Mouse (Mus musculus) CD4-positive, CD25-positive, alpha-beta regulatory T cell, adult 2 months (primary cell): ENCODE data around the gene Lpgat1.

Experiments used
- DNase-seq: peaks from one replicate; pipeline ENCODE4 v3.0.0-alpha.2; 2012; ENCODE audit warnings: low read depth, low spot score

Lpgat1 gene

GRCm38 (mm10) chr1:191733822-191734221 lies 16.2 kb downstream of the Lpgat1 start:
- DNase-seq = no peak

- no peak for DNase-seq
Measured at GRCm38 (mm10) chr1:191736425-191736824, 18.8 kb downstream of the Lpgat1 start.

DNA sequence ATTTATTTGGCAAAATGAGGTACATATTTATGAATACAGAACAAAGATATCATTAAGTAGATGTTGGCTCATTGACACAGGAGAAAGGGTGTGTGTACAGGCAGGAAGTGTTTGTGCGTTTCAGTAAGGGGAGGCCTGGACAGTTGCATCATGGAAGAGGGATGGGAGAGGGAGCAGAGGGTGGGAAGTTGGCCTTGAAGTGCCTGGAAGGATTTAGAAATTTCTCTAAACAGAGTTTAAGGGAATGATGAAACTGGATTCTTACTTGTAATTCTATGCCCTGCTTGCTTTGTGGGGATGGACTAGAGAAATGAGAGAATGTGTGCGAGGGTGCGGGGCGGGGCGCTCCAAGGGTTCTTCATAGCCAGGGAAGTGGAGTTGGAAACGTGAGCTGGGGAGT lies 20.2 kb downstream of the Lpgat1 start:
- DNase-seq = no peak

DNA sequence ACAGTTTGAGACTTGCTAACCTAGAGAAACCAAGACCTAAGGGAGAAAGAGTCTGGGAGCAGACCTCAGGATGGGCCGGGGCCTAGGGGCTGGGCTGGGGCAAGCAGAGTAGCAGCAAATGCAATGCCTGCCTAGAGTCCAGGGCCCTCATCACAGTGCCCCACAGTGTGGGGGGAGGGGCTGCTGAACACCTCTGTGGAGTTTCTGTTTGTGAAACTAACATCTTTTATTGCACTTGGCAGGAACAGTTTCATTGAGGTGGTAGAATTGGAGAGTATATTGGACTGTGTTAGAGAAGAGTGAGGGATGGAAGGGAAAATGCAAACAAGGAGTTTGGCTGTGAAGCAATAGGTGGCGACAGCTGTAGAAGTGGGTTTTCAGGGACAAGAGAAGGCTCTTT lies 21.1 kb downstream of the Lpgat1 start:
- no peak for DNase-seq

- no peak for DNase-seq
Measured at GRCm38 (mm10) chr1:191740587-191741361, 23.1 kb downstream of the Lpgat1 start.

DNA sequence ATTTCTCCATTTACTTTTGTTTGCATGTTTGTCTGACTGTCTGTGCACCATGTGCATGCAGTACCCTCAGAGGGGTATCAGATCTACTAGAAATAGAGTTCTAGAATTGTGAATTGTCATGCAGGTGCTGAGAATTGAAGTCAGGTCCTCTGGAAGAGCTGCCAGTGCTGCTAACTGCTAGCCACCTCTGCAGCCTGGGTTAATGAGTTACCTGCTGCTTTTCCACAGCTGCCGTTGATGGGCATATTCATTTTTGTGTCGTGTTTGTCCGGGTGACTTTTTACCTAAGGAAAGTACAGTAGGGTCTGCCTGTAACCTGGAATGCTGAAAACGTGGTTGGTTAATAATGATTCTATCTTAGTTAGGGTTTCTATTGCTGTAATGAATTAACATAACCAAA lies 24.0 kb downstream of the Lpgat1 start:
- no peak for DNase-seq

GRCm38 (mm10) chr1:191748431-191748830 lies 30.8 kb downstream of the Lpgat1 start:
- DNase-seq = no peak

DNA sequence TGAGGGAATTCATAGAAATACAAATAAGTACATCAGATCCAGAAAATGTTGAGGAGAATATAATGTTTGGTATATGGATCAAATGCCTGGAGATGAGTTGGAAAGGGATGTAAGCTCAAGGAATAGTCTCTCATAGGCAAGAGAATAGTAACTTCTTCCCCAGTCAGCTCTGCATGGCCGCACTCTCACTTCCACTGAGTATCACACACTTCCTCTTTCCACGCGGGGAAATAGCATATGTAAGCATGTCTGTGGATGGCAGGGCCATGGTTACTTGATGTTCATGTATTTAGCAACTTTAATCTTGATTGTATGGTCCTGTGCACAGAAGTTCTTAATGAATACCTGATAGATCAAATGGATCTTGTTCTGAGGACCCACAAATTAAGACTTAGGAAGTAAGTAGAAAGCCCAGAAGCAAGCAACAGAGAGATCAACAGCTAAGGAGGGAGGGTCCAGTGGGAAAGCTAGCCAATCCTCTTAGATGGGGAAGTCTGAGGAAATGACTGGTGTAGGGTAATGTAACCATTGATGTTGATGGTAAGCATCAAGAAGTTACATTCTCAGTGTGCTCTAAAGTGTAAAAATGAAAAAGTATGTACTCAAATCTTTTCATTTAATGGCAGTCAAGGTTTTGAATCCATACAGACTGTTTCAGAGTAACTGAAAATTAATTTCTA lies 39.0 kb downstream of the Lpgat1 start:
- DNase-seq = no peak

DNA sequence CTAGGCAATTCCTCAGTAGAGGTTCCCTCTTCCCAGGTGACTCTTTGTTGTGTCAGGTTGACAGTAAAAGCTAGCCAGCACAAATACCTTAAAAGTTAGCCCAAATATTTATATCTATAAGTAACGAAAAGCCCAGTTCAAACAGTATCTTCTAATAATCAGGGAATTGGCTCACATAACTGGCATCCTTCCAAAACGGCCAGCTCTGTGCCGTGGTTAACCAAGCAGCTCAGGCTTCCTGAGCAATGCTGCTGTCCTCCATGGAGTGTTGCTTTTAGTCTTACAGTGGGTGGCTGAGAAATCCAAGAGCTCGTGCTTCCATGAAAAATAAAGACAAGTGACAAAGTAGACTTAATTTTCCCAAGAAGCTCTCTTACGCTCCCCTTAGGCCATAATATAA lies 56.5 kb downstream of the Lpgat1 start:
- DNase-seq = no peak

- DNase-seq = no peak
Measured at GRCm38 (mm10) chr1:191775116-191775515, 57.5 kb downstream of the Lpgat1 start.

GRCm38 (mm10) chr1:191777521-191777920 lies 59.9 kb downstream of the Lpgat1 start:
- no peak for DNase-seq

DNA sequence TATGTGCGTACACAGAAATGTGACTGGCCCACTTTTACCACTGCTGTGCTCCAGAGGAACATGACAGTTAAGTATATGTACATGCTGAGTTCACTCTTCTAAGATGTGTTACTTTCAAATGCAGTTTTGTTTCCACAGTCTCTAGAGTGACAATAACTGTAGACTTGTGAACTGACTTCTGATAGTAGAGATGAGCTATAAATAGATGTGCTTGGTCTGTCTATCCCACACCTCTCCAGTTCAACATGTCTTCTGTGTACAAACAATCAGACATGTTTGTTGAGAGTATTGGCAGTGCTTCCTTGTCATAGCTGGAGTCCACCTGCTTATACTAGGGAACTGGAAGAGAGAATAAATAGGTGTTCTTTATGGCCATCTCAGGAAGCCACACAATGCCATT lies 62.8 kb downstream of the Lpgat1 start:
- no peak for DNase-seq

DNA sequence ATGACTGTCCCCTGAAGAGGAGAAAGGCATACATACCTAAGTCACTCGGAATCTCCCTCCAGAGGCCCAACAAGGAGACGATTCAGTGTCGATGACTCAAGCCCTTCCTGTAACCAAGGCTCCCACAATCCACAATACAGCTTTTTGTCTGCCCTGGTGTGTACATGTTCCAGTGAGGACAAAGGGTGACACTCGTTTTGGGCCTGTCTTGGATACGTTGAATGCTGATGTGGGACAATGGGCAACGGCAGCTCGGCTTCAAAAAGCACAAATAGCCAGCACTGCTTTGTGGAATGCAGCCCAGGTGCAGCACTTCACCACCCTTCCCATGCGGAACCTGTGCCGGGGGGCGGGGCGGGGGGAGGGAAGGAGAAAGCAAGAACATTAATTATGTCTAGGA lies 67.5 kb downstream of the Lpgat1 start:
- no peak for DNase-seq

DNA sequence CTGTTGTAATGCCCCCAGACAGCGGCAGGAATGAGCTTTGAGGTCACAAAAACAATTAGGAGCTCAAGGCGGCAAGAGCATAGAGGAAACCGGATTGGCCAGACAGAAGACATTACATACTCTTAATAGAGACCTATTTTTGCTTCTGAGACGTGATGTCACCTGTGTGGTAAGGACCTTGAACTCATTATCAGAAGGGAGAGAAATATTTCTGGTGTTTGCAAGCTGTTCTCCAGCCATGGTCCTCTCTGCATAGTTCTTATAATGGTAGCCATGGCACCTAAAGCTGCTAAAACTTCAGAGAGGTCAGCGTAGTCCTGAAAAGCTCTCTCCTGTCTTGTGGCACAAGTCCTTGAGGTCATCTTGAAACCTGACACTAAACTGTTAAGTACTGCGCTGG lies 68.6 kb downstream of the Lpgat1 start:
- no peak for DNase-seq

GRCm38 (mm10) chr1:191787379-191787778 lies 69.7 kb downstream of the Lpgat1 start:
- DNase-seq = no peak

DNA sequence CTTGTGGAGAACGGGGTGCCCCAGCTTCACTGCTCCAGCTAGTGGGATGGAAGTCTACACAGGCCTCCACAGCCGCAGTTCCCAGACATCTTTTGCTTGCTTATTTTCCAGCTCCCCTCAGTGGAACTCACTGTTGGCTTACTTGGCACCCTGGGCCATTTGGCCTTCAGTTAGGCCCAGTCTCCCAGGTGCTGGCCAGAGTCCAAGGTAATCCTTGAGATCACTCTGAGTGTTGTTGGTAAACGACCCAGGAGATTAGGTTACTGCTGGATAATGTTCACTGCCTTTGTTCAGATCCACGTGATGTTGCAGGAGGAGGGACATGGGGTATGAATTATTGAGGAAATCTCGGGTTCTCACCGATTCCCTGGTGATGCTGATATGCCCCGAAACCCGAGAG lies 75.4 kb downstream of the Lpgat1 start:
- DNase-seq = no peak

DNA sequence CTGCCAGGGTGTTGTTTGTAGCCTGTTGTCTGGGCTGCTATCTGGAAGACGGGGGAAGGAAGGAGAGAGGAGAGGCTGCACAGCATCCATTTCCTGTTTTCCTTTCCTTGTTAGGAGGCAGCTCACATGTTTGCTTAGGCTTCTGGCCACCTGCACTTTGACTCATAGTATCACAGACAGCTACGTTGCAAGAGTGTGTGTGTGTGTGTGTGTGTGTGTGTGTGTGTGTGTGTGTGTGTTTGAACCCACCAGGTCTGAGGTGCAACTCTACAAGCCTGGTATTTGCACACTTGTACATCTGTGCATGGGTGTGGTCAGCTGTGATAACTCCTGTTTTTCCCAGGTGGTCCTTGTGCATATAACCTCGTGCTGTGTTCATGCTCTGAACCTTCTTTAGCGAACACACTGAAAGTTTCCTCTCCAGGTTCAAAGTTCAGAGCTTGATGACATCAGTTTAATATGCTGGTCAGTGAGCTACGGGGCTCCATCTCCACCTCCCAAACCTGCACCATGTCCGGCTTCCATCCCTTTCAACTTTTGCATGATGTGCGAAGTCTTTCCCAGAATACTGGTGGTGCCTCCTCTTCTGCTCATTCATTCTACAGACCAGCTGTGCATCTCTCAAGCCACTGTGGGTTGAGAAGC lies 76.4 kb downstream of the Lpgat1 start:
- no peak for DNase-seq

DNA sequence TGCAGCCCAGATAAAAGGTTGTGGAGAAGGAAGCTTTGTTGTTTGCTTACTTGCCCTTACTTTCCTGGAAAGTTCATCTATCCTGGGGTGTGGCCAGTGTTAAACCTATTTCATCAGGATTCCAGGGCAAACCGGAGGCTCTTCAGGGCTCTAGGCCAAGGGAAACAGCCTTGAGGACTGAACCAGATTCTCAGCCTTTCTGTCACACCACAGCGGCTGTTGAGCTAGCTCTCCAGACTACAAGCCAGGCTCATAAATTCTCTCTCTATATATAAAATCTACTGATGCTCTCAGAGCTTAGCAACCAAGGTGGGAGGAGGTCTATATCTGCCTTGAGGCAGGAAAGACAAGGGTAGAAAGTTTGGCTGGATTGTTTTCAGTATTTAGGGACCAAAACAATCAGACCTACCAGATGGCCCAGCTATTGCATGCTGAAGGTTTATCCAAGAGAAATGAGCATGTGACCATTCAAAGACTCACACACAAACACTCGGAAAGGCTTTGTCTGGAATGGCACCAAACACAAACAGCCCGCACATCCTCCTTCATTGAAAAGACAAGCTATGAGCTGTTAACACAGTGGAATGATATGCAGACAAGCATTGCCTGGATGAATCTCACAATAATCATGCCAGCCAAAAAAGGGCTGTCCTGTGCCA lies 78.7 kb downstream of the Lpgat1 start:
- no peak for DNase-seq

DNA sequence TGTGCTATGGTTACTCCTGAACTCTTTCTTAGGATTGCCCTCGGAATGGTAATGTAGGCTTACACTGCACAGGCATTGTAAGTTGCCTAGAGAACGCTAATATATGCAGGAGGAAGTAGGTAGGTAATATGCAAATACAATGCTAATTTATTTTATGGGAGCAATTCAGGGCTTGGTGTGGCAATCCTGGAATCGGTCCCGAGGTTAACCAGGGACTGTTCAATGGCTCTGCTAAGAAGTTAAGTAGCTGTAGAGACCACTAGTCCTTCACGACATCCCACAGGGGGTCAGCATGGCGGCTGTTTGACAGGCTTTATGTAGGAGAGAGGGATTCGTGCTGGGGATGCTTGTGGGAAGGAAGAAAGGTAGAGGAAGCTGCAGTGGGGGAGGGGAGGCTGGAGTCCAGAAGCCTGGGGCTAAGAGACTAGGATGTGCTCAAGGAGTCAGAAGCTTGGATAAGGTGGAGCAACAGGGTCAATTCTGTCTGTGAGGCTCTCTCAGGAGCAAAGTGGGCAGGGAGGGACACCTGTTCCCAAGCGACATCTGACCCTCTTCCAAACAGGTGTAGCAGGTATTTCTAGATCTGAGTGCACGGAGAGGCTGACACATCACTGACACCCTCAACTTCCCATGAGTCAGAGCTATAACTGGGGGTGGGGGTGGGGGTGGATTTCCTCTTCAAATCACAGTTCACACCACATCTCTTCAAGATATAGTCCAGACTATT lies 84.6 kb downstream of the Lpgat1 start:
- DNase-seq = no peak

- no peak for DNase-seq
Measured at GRCm38 (mm10) chr1:191802820-191803655, 85.4 kb downstream of the Lpgat1 start.

DNA sequence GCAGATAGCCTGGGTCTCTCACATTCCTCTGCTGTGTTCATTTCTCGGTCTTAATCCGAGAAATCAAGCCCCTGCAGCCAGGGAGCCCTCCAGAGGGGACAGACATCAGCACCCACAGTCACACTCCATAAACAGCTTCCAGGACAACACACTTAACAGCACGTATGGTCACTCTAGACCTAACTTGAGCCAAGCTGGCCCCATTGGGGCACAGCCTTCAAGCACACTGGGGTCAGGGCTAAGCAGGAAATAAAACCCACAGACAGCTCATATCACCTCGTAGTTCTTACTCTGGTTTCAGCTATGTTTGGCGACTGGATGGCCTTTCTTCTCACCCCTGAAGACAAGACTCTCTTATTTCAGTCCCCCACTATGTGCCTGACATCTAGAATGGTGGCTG lies 87.1 kb downstream of the Lpgat1 start:
- no peak for DNase-seq
